Mouse (Mus musculus) adrenal gland, postnatal 10 days (tissue): ENCODE measurements around the gene Fam83c. TPM values are rescaled to one million over a fixed set of nuclear protein-coding genes. Genes with fewer than 3 reads are reported as not detected.

ENCODE experiments used
- DNase-seq: peaks from one replicate; pipeline ENCODE4 v3.0.0; 2021; ENCODE audit warnings: mixed read lengths
- total RNA-seq, 2 experiments: library from RNA; stranded (reverse); gene quantifications; 2 replicates each; pipeline ENCODE4 v1.2.3; 2021

The Fam83c gene
- total RNA-seq, 2 experiments from 2014 or later = not detected

DNA sequence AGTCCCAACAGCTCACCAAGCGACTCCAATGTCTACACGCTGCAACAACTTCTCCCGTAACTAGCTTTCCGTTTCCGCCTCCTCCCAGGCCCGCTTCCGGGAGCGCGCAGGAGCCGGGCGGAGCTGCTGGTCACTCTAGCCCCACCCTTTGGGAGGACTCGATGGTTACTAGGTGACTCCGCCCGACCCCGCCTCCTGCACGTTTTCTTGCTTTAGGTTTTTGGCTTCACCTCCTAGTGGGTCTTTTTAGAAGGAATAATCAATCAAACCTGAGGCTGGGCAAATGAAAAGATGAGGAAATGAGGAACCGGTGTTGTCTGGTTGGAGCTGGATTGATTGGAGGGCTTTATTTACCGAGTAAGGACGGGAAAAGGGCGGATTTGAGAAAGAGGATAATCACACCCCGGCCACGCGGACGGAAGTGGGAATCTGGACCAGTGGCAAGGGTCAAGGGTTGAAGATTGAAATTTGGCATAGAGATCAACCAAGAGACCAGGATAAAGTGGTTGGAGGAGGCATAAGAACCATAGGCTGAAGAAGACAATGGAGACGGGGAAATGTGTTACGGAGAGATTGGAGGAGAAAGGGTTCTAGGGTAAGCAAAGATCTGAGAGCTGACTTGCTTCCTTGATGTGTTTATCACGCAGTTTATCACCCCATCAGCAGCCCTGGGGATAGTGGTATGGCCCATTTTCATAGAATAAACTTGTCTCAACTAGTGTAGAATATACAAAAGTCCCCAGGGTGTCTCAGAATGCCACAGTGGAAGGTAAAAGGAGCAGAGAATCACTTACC lies 7.8 kb downstream of the Fam83c start, which contains the start of gene Eif6:
Eif6 (minus strand) TSS at position 296 of the 795 bp plus-strand sequence.
- peak; percentile 91 for DNase-seq

DNA sequence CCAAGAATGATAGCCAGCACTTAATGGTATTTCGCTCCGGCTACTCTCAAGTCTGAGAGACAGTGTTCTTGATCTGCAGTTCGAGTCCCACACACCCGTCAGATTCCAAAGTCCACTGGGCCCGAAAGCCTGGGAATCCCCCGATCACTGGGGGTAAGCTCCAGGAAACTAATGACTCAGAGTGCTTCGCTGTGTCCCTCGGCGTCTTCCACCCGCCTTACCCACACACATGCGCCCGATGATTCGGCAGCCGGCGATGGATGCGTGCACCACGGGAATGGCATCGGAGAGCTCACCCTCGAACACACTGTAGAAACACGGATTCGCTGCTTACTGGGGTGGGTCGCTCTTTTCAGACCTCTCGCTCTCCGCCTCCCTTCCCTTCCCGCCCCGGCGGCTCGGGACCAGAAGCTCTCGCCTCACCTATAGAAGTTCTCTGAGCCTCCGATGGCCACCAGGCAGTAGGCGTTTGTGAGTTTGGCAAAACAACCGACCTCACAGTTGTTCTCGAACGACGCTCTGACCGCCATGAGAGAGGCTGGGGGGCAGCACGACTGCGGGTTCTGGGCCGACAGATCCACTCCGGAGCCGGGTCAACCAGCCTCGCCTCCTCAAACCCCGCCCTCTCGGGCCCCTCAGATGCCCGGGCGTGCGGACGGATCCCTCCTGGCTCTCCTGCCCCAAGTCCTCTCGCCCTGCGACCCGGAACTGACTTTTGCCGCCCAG lies 8.6 kb downstream of the Fam83c start:
- peak; percentile 49 for DNase-seq

DNA sequence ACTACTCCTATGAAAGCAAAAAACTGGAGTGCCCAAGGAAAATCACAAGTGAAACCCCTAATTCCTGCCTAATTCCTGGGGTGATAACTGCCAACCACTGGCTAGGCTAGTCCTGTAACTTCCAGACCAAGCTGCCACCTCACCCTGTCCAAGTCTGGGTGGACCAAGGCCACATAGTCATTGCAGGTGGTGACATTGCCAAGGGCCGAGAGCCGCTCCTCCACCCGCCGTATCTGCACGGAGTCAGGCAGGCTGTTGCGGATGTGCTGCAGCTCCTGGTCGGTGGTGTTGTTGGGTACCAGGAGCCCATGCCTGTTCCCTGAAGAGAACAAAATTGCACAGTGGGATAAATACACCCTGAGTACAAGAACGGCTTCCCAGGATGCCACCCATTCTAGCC lies 10.9 kb downstream of the Fam83c start:
- no peak for DNase-seq

DNA sequence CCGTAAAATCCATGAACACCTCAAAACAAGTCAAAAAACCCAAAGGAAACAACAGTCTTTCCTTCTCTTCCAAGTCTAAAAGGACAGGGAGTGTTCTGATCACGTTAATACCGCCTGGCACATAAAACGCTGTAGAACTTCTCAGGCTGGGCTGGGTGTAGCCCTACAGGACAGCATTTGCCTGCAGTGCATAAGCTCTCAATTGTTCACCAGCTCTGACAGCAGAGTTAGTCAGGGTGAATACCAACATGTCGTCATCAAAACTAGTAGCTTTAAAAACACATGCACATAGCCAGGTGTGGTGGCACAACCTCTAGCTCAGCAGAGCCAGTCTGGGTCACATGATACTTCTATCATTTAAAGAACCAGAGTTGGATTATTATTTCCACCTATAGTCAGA lies 13.9 kb downstream of the Fam83c start:
- no peak for DNase-seq

DNA sequence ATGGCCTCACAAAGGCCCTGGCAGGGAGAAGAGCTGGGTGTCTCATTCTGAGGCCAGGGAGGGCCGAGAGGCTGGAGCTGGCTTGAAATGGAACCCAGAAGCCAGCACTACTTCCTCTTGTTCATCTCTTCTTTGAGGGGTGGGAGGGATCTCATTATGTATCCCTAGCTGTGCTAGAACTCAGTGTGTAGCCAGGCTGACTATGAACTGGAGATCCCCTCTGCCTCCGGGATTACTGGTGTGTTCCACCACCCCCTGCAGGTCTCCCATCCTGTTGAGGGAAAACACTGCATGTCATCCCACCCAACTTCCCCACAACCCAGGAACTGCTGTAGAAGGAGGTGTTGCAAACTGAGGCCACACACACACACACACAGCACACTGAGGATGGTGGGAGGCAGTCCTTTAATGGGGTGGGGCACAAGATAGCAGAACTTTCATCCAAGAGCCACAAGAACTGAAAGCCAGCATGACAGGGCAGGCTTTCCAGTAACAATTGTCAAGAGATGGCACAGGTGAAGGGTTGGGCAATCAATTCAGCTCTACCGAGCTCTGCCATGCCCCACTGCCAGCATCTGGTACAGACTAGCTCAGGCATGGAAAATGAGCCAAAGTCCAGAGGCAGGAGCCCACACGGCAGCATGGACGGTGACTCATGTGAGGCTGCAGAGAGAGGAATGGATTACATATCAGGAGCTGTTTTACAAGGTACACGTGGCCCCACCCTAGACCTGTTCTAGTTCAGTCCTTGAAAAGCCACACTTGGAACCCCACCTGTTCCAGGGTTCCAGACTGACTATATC lies 15.0 kb downstream of the Fam83c start:
- no peak for DNase-seq

- no peak for DNase-seq
These were observed 15.4 kb downstream of the Fam83c start, which contains the start of gene BC029722 for GRCm38 (mm10) chr2:155819392-155819448. Gene BC029722 (minus strand): TSS chr2:155819426.

DNA sequence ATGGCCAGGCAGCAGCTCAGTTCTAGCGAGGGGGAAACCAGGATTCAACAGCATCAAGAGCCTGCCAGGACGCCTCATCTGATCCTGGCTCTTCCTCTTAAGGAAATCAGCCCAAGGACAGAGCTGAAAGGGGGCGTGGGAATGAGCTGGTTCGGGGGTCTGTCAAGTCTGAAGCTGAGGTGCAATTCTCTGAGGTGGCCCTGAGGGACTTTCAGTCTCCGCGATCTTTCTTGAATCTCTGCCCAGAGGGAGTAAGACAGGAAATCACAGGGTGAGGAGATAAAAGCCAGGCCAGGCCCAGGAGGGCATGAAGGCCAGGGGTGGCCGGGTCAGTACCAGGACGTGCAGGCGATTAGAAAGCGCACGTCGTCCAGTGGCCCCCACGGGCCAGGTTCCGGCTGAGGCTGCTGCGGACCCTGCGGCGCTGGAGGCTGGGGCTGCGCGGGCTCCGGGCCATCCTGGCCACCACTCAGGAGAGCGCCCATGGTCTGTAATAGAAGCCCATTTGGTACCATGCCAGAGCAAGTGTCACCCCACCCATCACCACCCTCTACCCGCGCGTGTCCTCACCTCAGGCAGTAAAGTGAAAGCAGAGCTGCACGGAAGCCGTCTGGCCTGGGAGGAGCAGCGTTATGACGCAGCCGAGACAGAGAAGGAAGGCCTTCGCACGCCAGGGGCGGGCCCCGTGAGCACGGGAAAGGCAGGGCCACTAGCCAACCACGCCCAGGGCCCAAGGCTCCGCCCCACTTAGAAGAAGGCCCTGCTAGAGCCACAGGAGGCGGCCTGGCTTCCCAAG lies 15.9 kb downstream of the Fam83c start:
- DNase-seq = peak; percentile 98

DNA sequence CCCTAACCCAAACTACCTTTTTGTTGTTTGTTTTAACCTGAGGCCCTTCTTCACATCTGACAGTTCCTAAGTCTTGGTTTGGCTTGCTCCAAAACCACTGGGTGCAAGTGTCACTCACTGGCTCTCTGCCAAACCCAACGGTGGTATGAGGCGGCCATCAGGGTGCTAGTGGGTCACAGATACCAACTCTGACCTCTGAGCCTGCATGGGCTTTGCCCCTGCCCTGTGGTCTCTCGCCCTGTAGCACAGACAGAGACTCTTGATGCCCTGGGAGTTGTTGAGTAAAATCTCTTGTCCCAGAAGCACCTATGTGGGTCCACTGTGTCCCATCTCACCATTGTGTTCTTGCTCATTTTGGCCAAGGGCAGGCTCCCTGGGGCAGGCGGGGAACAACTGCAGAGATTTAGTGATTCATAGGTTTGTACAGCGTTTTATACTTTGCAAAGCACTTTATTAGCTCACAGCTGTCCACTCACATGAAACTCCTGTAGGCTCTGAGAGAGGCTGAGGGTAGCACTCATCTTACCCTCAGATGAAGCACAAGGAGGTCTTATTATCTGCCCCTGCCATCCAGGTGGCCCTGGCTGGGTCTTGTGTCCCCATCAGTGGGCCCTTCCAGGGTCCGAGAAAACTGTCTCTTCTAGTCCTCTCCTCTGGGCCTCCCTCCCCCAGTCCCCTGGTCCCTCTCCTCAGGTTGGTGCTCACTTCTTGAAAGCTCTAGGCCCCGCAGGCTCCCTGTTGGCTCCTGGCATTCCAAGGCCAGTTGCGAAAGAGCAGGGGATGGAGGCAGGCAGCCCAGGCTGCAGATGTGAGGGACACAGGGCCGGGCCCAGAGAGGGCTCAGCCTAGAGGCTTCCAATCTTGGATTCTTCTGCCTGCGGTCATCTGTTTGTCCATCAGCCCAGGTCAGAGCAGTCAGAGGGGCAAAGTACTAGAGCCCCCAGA lies 17.1 kb downstream of the Fam83c start:
- DNase-seq = peak; percentile 81

DNA sequence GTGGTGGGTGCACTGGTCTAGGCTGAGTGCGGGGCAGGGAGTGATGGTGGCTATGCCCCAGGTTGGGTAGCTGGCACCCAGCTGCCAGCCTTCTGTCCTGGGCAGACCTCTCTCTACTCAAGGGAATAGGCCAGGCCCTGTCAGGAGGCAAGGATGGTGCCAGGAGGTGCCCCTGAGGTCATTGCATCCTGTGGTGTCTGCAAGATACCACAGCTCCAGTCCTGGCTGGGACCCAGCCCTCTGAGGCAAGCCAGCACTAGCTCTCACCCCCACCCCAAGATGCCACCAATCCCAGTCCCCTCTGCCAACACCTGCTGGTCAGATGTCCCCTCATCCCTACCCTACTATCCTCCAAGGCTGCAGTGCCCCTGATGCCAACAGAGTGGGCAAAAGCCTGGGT lies 18.5 kb downstream of the Fam83c start:
- no peak for DNase-seq

DNA sequence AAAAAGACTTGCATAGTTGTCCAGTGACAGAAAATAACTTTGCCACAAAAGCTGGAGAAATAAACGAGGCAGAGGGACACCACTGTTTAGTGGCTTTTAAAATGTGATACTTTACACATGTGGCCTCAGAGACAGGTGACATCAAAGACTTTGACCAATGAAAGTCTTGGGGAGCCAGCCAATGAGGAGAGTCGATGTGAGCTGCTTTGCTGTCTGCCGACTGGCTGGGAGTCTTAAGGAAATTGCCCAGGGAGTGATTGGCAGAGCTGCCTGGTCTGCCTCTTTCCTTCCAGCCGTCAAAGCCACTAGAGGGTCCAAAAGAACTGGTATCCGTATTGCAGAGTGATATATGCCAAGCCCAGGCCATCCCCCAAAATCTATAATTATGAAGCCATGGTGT lies 19.8 kb downstream of the Fam83c start:
- DNase-seq = no peak

GRCm38 (mm10) chr2:155812637-155813036 lies 22.0 kb downstream of the Fam83c start:
- no peak for DNase-seq

DNA sequence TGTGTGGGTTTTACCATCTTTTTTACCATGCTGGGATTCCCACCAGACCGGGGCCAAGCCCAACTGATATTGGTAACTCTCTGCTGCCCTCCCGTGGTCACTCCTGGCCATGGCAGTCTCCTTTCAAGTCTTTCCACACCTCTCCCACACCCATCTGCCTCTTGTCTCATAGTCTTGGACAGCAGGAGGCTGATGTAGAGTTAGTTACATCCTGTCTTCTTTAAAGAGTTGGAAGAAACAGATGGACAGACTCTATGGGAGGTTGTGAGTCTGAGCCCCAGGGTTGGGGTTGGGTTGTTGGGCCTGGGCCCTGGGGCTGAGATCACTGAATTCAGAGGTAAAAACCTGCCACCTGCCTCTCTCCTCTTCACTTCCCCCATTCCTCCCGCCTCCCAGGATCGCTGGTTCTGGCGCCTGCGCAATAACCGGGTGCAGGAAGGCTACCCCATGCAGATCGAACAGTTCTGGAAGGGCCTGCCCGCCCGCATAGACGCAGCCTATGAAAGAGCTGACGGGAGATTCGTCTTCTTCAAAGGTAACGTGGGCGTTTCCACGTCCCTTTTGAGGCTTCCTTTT lies 22.7 kb downstream of the Fam83c start:
- peak; percentile 89 for DNase-seq

DNA sequence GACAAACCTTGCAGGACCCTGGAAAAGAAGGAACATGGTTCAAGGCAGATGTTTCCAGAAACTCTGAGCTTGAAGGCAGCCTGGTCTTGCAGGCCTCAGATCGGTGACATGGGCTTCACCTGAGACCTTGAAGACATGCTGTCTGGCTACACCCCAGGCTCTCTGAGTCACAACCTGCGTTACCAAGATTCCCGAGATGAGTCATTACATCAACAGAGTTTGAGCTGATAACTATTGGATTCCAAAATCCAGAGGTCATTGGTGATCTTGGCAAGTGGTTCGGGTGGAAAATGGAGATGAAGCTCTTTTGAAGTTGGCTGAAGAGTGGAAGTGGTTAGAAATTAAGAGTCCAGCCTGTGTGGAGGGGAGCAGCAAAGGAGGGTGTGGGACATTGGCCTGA lies 25.0 kb downstream of the Fam83c start:
- peak; percentile 69 for DNase-seq

- no peak for DNase-seq
These were observed 27.2 kb downstream of the Fam83c start for GRCm38 (mm10) chr2:155807408-155807807.

DNA sequence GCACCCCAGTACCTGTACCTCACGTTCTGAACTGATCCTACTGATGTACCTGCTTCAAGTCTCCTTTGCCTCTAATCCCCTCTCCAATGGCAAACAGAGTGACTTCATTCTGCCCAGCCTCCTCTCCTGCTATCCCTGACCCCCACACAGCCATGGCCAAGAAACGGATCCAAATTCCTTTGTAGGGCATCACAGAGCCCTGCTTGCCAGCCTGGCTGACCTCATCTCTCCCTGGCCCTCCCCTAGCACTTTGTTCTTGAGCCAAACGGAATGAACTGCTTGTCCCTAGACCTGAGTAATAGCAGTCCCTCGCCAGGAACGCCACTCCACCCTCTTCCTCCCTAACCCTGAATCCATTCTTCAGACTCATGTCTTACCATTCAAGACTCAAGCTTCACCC lies 28.1 kb downstream of the Fam83c start:
- DNase-seq = peak; percentile 82

DNA sequence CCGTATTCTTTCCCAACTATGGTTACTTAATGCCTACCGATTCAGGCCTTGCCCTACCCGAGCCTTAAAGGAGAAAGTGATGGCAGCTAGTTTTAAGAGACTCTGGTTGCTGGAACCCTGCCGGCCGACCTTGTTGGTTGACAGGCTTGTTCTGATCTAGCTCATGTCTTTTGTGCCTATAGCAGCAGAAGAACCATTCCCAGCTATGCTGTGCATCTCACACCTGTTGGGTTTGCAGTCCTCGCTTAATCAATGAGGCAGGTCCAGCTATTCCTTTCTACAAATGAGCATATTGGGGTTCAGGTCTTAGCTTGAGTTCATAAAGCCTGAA lies 28.8 kb downstream of the Fam83c start:
- no peak for DNase-seq

DNA sequence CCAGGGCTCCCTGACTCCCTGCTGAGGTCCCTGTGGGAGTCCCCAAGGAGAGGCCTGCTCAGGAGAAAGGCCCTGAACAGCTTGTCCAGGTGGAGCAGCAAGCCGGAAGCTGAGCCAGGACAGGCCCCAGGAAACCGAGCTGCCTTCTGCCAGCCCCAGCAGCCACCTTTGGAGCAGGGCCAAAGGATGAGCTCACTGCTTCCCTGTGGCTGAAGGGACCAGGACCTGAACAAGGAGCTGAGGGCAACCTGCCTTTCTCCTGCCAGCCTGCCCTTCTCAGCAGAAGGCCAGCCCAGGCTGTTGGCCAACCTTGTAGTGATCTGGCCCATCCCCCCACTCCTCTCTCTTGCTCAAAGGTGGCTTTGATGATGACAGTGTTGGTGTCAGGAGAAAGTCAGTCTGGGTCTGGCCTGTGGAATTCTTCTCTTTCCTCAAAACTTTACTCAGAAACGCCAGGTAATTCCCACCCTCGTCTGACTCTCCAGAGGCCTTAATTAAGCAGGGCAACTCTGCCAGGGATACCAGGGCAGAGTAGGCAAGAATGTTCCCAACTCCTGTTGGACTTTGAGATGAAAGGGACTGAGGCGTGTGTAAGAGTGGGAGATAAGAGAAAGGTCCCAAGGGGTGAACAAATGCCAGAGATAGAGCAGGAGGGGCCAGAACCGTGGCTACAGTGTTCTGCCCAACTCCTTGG lies 29.3 kb downstream of the Fam83c start:
- peak; percentile 89 for DNase-seq

DNA sequence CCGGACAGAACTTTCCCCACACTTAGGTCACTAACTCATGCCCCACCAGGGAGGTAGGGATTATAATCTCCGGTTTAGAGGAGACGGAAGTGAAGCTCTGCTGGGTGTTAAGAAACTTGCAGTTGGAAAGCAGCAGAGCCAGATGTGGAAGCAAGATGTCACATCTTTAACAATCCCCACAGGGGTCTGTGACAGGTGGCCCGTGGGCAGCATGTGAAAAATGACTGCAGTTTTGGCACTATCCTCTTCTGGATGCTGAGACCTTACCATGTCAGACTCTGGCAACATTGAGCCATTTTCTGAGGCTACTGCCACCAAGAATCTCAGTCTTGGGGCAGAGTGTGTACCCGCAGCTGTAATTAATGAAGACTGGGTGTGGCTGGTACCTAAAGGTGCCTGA lies 30.6 kb downstream of the Fam83c start:
- no peak for DNase-seq

DNA sequence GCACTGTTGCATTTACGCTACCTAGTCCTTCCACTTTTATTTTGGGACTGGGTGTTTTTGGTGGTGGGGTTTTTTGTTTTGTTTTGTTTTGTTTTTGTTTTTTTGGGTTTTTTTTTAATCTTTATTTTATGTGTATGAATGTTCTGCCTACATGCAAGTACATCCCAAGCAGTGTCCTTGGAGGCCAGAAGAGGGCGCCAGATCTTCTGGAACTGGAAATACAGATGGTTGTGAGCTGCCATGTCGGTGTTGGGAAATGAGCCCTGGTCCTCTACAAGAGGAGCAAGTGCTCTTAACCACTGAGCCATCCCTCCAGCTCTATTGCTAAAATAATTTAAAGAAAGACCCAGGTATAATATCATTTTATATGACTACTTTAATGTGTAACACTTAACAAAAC lies 31.9 kb downstream of the Fam83c start:
- no peak for DNase-seq

GRCm38 (mm10) chr2:155798613-155799012 lies 36.0 kb downstream of the Fam83c start:
- DNase-seq = no peak
